In the genomic region with DNA sequence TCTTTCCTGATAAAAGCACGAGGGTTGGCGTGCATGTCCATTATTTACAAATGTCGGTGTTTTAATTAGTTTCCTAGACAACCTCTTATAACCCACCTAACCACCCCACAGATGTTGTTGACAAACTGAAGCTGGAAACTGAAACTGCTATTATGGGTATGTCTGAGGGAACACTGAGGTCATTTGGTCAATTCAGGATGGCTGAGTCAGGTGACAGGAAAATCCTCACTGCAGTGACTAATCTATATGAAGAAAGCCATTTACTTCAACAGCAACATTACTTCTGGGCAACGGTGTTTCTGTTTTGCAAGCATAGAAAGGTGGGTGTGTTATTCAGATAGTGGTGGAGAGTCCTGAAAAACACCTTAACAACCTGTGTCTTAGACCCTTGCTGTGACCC, we compare ENCODE assay signal across 13 mouse cellular contexts. TPM values are rescaled to one million over a fixed set of nuclear protein-coding genes. Genes with fewer than 3 reads are reported as not detected.
A peak's percentile ranks its signal among the peaks of the same experiment; 100 is the strongest.
DNase-seq lines count a peak whose midpoint lies in the region; ATAC-seq and TF ChIP-seq lines count a peak whose summit lies in the region.
"Had no signal": no experiment of that assay in that cellular context is flagged by ENCODE, and none has a peak within 500 bp of the region (broad histone marks: within the 10 kb centered on the region; RNA-seq: fewer than 3 reads in every experiment).

No protein-coding gene starts in this region.

- no peaks in the 10 kb centered on the region for H3K27me3 ChIP-seq in kidney, adult 2 months (replicated peaks; ENCODE audit: control insufficient read depth, insufficient read depth, low read length)
- no peaks in the 10 kb centered on the region for H3K27me3 ChIP-seq in embryonic facial prominence, embryonic 13.5 days
- H3K27me3 ChIP-seq: hindbrain, embryonic 13.5 days had no signal

- TF ChIP-seq CTCF in kidney, adult 2 months (conservative IDR thresholded peaks at IDR 0.05; ENCODE audit: insufficient read depth, insufficient read length, low read depth, low read length), result no peak

- 0 out of 2 replicates have a peak, but pooled peaks cover 2% of the 10 kb centered on the region for H3K4me1 ChIP-seq in kidney, adult 2 months (ENCODE audit: control insufficient read depth, insufficient read depth, low read length)
- H3K4me1 ChIP-seq in embryonic facial prominence, embryonic 13.5 days, result peaks cover 45% of the 10 kb centered on the region
- H3K4me1 ChIP-seq: hindbrain, embryonic 13.5 days had no signal

- 46% methylated on average over 4 of the region's 4 CpGs for WGBS in kidney, adult 2 months
- WGBS in embryonic facial prominence, embryonic 13.5 days, result 40% methylated on average over 4 of the region's 4 CpGs

- H3K9ac ChIP-seq in embryonic facial prominence, embryonic 13.5 days, result no peak overlapping the region
- H3K9ac ChIP-seq: hindbrain, embryonic 13.5 days had no signal

- no peak overlapping the region for H3K4me3 ChIP-seq in kidney, adult 2 months (ENCODE audit: insufficient read depth, low read depth, low read length)
- no peak overlapping the region for H3K4me3 ChIP-seq in embryonic facial prominence, embryonic 13.5 days
- H3K4me3 ChIP-seq: erythroblast, embryonic 14.5 days; hindbrain, embryonic 13.5 days had no signal

- no peaks in the 10 kb centered on the region for H3K36me3 ChIP-seq in kidney, adult 2 months (ENCODE audit: control insufficient read depth, insufficient read depth, low read length)
- no peaks in the 10 kb centered on the region for H3K36me3 ChIP-seq in embryonic facial prominence, embryonic 13.5 days
- H3K36me3 ChIP-seq: G1E; hindbrain, embryonic 13.5 days had no signal

- DNase-seq in kidney, adult 2 months, result no peak
- DNase-seq in kidney, adult 8-10 months, result no peak
- peak; percentile 32 for DNase-seq in NIH3T3 (ENCODE audit: low read depth)
- no peak for DNase-seq in urinary bladder, adult 2 months (ENCODE audit: low spot score)
- DNase-seq: cerebellum, adult 9-11 months; lung, postnatal 10 days; thymus, postnatal 25 days had no signal

- no peak for TF ChIP-seq POLR2A in kidney, adult 2 months (IDR thresholded peaks at IDR 0.05; ENCODE audit: low read depth, low read length)

- no peak for ATAC-seq in embryonic facial prominence, embryonic 13.5 days (ENCODE audit: insufficient number of reproducible peaks, insufficient read depth, low FRiP score, low TSS enrichment, low read depth)
- peak; percentile 39 for ATAC-seq in megakaryocyte, adult 5-6 weeks (ENCODE audit: poor library complexity, severe bottlenecking)
- ATAC-seq in megakaryocyte-erythroid progenitor cell, adult 5-6 weeks (replicated peaks; ENCODE audit: low FRiP score, low TSS enrichment, poor library complexity, severe bottlenecking), result no peak

- peak overlapping the region; percentile 63; the same call in 1 of the 2 replicates for H3K27ac ChIP-seq in kidney, adult 2 months (ENCODE audit: insufficient read depth, low read depth, low read length)
- 0 out of 2 replicates have a peak overlapping the region, but pooled peaks have one; percentile 62 for H3K27ac ChIP-seq in embryonic facial prominence, embryonic 13.5 days
- H3K27ac ChIP-seq: hindbrain, embryonic 13.5 days had no signal

- H3K9me3 ChIP-seq in embryonic facial prominence, embryonic 13.5 days, result no peaks in the 10 kb centered on the region
- H3K9me3 ChIP-seq: G1E; hindbrain, embryonic 13.5 days had no signal

- no peak overlapping the region for H3K4me2 ChIP-seq in embryonic facial prominence, embryonic 13.5 days
- H3K4me2 ChIP-seq: hindbrain, embryonic 13.5 days had no signal

RNA-seq across cellular contexts. Expression of a gene that starts 12.4 kb away (rescaled TPM):
- polyA plus RNA-seq in kidney, adult 2 months (2012; rRNA removed), result 5.9 and 6.2 TPM in 2 replicates
- 42.6 and 43.4 TPM in 2 replicates for polyA plus RNA-seq in embryonic facial prominence, embryonic 13.5 days (2015; fragmentation: Nextera tagmentation; extraction: Ambion mirVana)
- 0.22 and 1.3 TPM in 2 replicates for total RNA-seq in megakaryocyte, adult 5-6 weeks (2015)
- total RNA-seq in megakaryocyte, adult 5-6 weeks (2017), result 0.99 and 1.3 TPM in 2 replicates
- polyA plus RNA-seq in urinary bladder, adult 2 months (2012; rRNA removed), result 28.5 and 33.2 TPM in 2 replicates
- 3.2 and 3.8 TPM in 2 replicates for total RNA-seq in megakaryocyte-erythroid progenitor cell, adult 5-6 weeks (2014; fragmentation: Nextera tagmentation)
- total RNA-seq in megakaryocyte-erythroid progenitor cell, adult 5-6 weeks (2017), result 0.42 and 0.91 TPM in 2 replicates
- polyA plus RNA-seq: G1E had no signal

RNA-seq across cellular contexts. Expression of a gene that starts 48.8 kb away (rescaled TPM):
- 10.9 and 11.0 TPM in 2 replicates for polyA plus RNA-seq in kidney, adult 2 months (2012; rRNA removed)
- 60.6 and 67.0 TPM in 2 replicates for polyA plus RNA-seq in embryonic facial prominence, embryonic 13.5 days (2015; fragmentation: Nextera tagmentation; extraction: Ambion mirVana)
- total RNA-seq in megakaryocyte, adult 5-6 weeks (2015), result 45.5 and 57.5 TPM in 2 replicates
- 50.6 and 51.9 TPM in 2 replicates for total RNA-seq in megakaryocyte, adult 5-6 weeks (2017)
- polyA plus RNA-seq in urinary bladder, adult 2 months (2012; rRNA removed), result 15.5 and 16.1 TPM in 2 replicates
- total RNA-seq in megakaryocyte-erythroid progenitor cell, adult 5-6 weeks (2014; fragmentation: Nextera tagmentation), result 13.8 and 17.2 TPM in 2 replicates
- total RNA-seq in megakaryocyte-erythroid progenitor cell, adult 5-6 weeks (2017), result 24.2 and 29.4 TPM in 2 replicates
